Mouse (Mus musculus) intestine, embryonic 14.5 days (tissue): ENCODE measurements at regions not wholly inside any gene's neighbourhood (a gene's known extent, or its start where the extent isn't known, plus 50 kb on each side); places are given as distances from the start of the nearest gene placed in this dataset.
A peak's percentile ranks its signal among the peaks of the same experiment; 100 is the strongest.
"Not testable (repeated sequence)": the region's sequence is repeated elsewhere in the genome, so short reads cannot be mapped to it uniquely, and the experiment has no call there.

Experiments used
- ATAC-seq: fragments of 200-750 bp; cut with Nextera tagmentation; replicated peaks from 2 replicates; pipeline ENCODE4 v1.8.0; 2017; ENCODE audit warnings: low read depth, moderate number of reproducible peaks, moderate TSS enrichment, moderate library complexity; ENCODE audit not compliant: low FRiP score, low TSS enrichment
- DNase-seq: peaks from one replicate; pipeline ENCODE4 v3.0.0-alpha.2; 2018; ENCODE audit warnings: low spot score
- H3K27ac ChIP-seq: fragments of 300-500 bp; sonication (generic); 2 replicates; pipeline ENCODE4 v1.5.1; 2014; ENCODE audit warnings: low read depth, mild to moderate bottlenecking, control low read depth
- H3K27me3 ChIP-seq: fragments of 300-500 bp; sonication (generic); replicated peaks from 2 replicates; pipeline ENCODE4 v1.6.1; 2014; ENCODE audit warnings: low read length, control low read depth; ENCODE audit not compliant: control insufficient read depth, insufficient read depth
- H3K36me3 ChIP-seq: fragments of 300-500 bp; sonication (generic); 2 replicates; pipeline ENCODE4 v1.6.1; 2014; ENCODE audit warnings: low read length, control low read depth; ENCODE audit not compliant: control insufficient read depth, insufficient read depth
- H3K4me1 ChIP-seq: fragments of 300-500 bp; sonication (generic); replicated peaks from 2 replicates; pipeline ENCODE4 v1.6.1; 2014; ENCODE audit warnings: low read length, control low read depth, mixed read lengths; ENCODE audit not compliant: control insufficient read depth, insufficient read depth
- H3K4me2 ChIP-seq: fragments of 300-500 bp; sonication (generic); 2 replicates; pipeline ENCODE4 v1.6.1; 2014; ENCODE audit warnings: low read length
- H3K4me3 ChIP-seq: fragments of 300-500 bp; sonication (generic); 2 replicates; pipeline ENCODE4 v1.5.1; 2014; ENCODE audit warnings: low read depth, low read length, control low read depth, mixed read lengths
- H3K9ac ChIP-seq: fragments of 300-500 bp; sonication (generic); 2 replicates; pipeline ENCODE4 v1.6.1; 2014; ENCODE audit warnings: mild to moderate bottlenecking, low read length
- H3K9me3 ChIP-seq: fragments of 300-500 bp; sonication (generic); 2 replicates; pipeline ENCODE4 v1.6.1; 2016; ENCODE audit warnings: low read length, control low read depth; ENCODE audit not compliant: control insufficient read depth
- WGBS: fragments of 180-500 bp; shearing (Covaris S2); extraction: QIAGEN DNeasy Blood & Tissue Kit; methylation state at CpG from one replicate; pipeline ENCODE4 v1.1.7; 2014; 5-methylcytosine and 5-hydroxymethylcytosine counted together

DNA sequence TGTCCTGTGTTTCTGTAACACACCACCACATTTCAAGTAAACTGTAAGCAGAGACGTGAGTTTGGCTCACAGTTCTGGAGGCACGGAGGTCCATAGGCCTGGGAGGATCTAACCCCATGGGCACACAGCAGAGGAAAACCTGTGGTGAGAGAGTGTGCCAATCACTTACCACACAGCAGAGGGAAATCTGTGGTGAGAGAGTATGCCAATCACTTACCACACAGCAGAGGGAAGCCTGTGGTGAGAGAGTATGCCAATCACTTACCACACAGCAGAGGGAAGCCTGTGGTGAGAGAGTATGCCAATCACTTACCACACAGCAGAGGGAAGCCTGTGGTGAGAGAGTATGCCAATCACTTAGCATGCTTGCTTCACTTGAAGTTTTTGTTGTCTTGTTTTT is 295.1 kb upstream of the Gm6657 start:
- not testable (repeated sequence) for H3K27me3 ChIP-seq, H3K4me1 ChIP-seq, H3K27ac ChIP-seq, ATAC-seq, H3K9me3 ChIP-seq, H3K4me3 ChIP-seq, H3K36me3 ChIP-seq, H3K4me2 ChIP-seq, DNase-seq, H3K9ac ChIP-seq
- 88% methylated on average over 2 of the region's 2 CpGs for WGBS

DNA sequence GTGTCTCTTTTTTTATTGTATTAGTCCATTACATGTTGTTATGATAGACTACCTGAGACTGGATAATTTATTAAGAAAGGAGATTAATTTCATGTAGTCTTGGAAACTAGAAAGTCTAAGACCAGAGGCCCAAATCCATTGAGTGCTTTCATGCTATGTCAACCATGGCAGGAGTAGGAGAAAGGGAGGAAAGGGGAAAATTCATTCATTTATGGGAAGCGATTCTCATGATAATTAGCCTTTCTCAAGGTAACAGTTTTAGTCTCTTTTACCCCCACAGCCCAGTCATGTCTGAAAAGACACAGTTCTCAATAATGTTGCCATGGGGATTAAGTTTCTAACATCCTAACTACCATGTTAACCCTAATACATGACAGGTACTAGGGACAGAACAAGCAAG is 292.8 kb upstream of the Gm6657 start:
- H3K9ac ChIP-seq = no peak overlapping the region
- H3K4me2 ChIP-seq = no peak overlapping the region
- H3K9me3 ChIP-seq = no peaks in the 10 kb centered on the region
- H3K4me3 ChIP-seq = no peak overlapping the region
- no peak for ATAC-seq
- H3K4me1 ChIP-seq = peaks cover 3% of the 10 kb centered on the region; the same call in 1 of the 2 replicates
- H3K36me3 ChIP-seq = no peaks in the 10 kb centered on the region
- DNase-seq = no peak
- no peaks in the 10 kb centered on the region for H3K27me3 ChIP-seq
- WGBS = 100% methylated on average over 1 of the region's 1 CpGs
- no peak overlapping the region for H3K27ac ChIP-seq

DNA sequence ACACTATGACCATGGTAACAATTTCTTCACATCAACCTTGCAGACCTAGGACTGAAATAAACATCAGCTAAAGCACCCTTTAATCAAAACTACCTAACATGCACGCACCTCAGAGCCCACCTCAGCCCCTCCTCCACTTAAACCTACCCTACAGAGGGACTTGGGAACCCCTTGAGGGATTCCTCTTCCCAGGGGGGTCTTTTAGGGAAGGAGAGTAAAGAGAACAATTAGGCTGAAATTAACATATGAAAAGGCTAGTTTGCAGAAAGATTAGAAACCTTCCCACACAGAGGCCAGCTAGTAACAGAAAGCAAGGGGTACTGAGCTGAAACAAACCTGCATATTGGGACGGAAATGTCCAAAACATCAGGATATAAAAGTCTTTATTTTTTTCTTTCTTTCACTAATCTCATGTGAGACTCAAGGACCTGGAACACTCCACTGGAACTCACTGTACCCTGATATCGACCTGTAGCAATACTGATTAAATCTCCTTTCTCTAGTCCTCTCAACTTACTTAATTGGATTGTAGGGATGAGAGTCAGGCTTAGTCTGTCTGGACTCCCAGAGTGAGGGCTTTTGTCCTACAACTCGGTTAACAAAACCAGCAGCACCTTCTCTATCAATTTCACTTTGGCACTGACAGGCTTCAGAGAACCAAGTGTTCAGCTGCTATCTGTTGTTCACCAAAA is 281.0 kb upstream of the Gm6657 start:
- no peak overlapping the region for H3K27ac ChIP-seq
- no peaks in the 10 kb centered on the region for H3K27me3 ChIP-seq
- no peak overlapping the region for H3K4me2 ChIP-seq
- no peaks in the 10 kb centered on the region for H3K4me1 ChIP-seq
- no peak for DNase-seq
- no peak overlapping the region for H3K4me3 ChIP-seq
- ATAC-seq = no peak
- H3K9ac ChIP-seq = no peak overlapping the region
- WGBS = 35% methylated on average over 4 of the region's 4 CpGs
- H3K36me3 ChIP-seq = no peaks in the 10 kb centered on the region
- no peaks in the 10 kb centered on the region for H3K9me3 ChIP-seq

GRCm38 (mm10) chr12:77928729-77929128 is 265.3 kb upstream of the Gm6657 start:
- no peak overlapping the region for H3K27ac ChIP-seq
- no peak overlapping the region for H3K9ac ChIP-seq
- H3K9me3 ChIP-seq = no peaks in the 10 kb centered on the region
- no peaks in the 10 kb centered on the region for H3K4me1 ChIP-seq
- DNase-seq (no peak), ATAC-seq (no peak)
- no peaks in the 10 kb centered on the region for H3K36me3 ChIP-seq
- no peaks in the 10 kb centered on the region for H3K27me3 ChIP-seq
- 69% methylated on average over 4 of the region's 4 CpGs for WGBS
- no peak overlapping the region for H3K4me3 ChIP-seq
- no peak overlapping the region for H3K4me2 ChIP-seq

DNA sequence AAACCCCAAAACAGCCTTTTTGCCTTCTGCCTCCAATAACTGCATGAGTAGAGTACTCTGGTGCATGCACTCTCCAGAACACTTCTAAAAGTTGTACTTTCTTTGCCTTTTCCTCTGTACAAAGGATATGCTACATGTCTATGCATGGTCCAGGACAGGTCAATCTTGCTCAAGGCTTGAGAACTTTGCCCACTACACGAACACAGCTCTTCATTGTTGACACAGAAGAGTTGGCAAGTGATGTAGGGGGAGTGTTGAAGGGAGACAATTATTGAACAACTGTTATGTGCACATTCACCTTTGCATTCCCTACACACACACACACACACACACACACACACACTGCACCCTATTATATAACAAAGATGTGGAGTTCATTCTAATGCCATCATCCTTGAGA is 264.5 kb upstream of the Gm6657 start:
- H3K36me3 ChIP-seq = no peaks in the 10 kb centered on the region
- WGBS = 62% methylated on average over 1 of the region's 1 CpGs
- DNase-seq (no peak), ATAC-seq (no peak)
- H3K4me2 ChIP-seq = no peak overlapping the region
- no peaks in the 10 kb centered on the region for H3K9me3 ChIP-seq
- no peak overlapping the region for H3K9ac ChIP-seq
- no peaks in the 10 kb centered on the region for H3K4me1 ChIP-seq
- H3K27me3 ChIP-seq = no peaks in the 10 kb centered on the region
- no peak overlapping the region for H3K4me3 ChIP-seq
- no peak overlapping the region for H3K27ac ChIP-seq

DNA sequence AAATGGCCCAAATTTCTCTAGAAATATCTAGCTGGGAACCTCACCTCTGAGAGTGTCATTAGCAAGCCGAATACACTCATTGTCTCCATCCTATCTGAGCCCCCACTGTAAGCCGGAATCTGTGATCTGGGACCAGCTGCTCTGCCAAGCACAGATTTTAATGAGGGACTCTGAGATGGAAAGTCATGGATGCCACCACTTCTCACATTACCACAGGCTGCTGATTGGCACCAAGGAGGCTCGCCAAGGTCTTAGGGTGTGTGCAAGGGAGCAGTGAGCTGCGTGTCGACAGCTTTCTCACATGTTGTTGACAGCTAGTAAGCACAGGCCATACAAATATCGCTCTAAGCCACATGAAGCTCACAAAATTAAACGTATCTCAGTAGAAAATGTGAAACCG is 250.1 kb upstream of the Gm6657 start:
- Histone ChIP-seq H3K27me3 (no peaks in the 10 kb centered on the region), H3K36me3 (no peaks in the 10 kb centered on the region), H3K27ac (no peak overlapping the region), H3K4me2 (no peak overlapping the region), H3K9ac (no peak overlapping the region), H3K9me3 (no peaks in the 10 kb centered on the region), H3K4me3 (no peak overlapping the region), H3K4me1 (no peaks in the 10 kb centered on the region)
- DNase-seq (no peak), ATAC-seq (no peak)
- WGBS = 87% methylated on average over 8 of the region's 8 CpGs

- peak overlapping the region; percentile 25 for H3K4me3 ChIP-seq
- H3K4me2 ChIP-seq = peak overlapping the region; percentile 55
- ATAC-seq (peak; percentile 50; the same call in 1 of the 2 replicates), DNase-seq (peak; percentile 58)
- no peak overlapping the region for H3K27ac ChIP-seq
- WGBS = 19% methylated on average over 16 of the region's 16 CpGs
- no peaks in the 10 kb centered on the region for H3K4me1 ChIP-seq
- no peaks in the 10 kb centered on the region for H3K9me3 ChIP-seq
- H3K36me3 ChIP-seq = no peaks in the 10 kb centered on the region
- no peaks in the 10 kb centered on the region for H3K27me3 ChIP-seq
- H3K9ac ChIP-seq = no peak overlapping the region; the same call in 1 of the 2 replicates
These were observed 244.5 kb upstream of the Gm6657 start for GRCm38 (mm10) chr12:77949474-77950017.

DNA sequence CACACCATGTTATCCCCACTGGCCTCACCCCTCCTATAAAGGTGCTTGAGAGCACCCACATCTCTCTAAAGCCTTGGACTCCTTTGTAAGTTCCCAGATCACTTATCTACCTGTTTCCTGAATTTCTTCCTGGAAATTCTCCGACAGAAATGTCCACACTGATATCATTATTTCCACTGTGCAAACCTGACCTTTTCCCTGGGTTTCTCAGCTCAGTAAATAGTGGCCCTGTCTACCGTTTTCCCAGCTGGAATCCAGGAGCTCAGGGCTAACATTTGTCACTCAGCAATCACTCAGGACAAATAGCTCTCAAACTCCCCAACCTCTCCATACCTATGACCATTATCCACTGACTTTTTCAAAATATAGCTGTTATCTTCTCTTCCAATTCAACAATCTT is 241.6 kb upstream of the Gm6657 start:
- no peaks in the 10 kb centered on the region for H3K4me1 ChIP-seq
- no peaks in the 10 kb centered on the region for H3K36me3 ChIP-seq
- H3K9me3 ChIP-seq = no peaks in the 10 kb centered on the region
- H3K4me3 ChIP-seq = no peak overlapping the region
- no peak for DNase-seq
- 37% methylated on average over 2 of the region's 2 CpGs for WGBS
- H3K4me2 ChIP-seq = no peak overlapping the region
- no peak for ATAC-seq
- no peak overlapping the region for H3K9ac ChIP-seq
- no peak overlapping the region for H3K27ac ChIP-seq
- H3K27me3 ChIP-seq = no peaks in the 10 kb centered on the region

GRCm38 (mm10) chr12:77962631-77963030 is 231.4 kb upstream of the Gm6657 start:
- H3K9ac ChIP-seq = no peak overlapping the region
- H3K4me1 ChIP-seq = no peaks in the 10 kb centered on the region
- H3K27me3 ChIP-seq = no peaks in the 10 kb centered on the region
- DNase-seq (no peak), ATAC-seq (no peak)
- 85% methylated on average over 6 of the region's 6 CpGs for WGBS
- H3K27ac ChIP-seq = no peak overlapping the region
- H3K36me3 ChIP-seq = no peaks in the 10 kb centered on the region
- no peak overlapping the region for H3K4me2 ChIP-seq
- H3K9me3 ChIP-seq = no peaks in the 10 kb centered on the region
- no peak overlapping the region for H3K4me3 ChIP-seq
